Mouse (Mus musculus) CH12.LX (cell line): ENCODE data around the gene Chchd6. TPM values are rescaled to one million over a fixed set of nuclear protein-coding genes. Genes with fewer than 3 reads are reported as not detected.

Source experiments
- DNase-seq: peaks from one replicate; pipeline ENCODE4 v3.0.0-alpha.2; 2013; ENCODE audit errors: extremely low read depth
- H3K27ac ChIP-seq: 2 replicates; pipeline ENCODE4 v1.5.1; 2012; ENCODE audit warnings: low read depth, mild to moderate bottlenecking, control low read depth, moderate library complexity; ENCODE audit not compliant: insufficient read depth
- H3K27me3 ChIP-seq: replicated peaks from 2 replicates; pipeline ENCODE3; 2012; ENCODE audit warnings: inconsistent platforms
- H3K36me3 ChIP-seq, 2 experiments: replicated peaks in 1 of 2; 2 replicates each; pipeline versions ENCODE3 to v1.6.1; 2012; ENCODE audit warnings: inconsistent platforms in 1 of 2, low read length in 1 of 2, mild to moderate bottlenecking in 1 of 2, mixed read lengths in 1 of 2, moderate library complexity in 1 of 2; ENCODE audit not compliant: control insufficient read depth in 1 of 2, insufficient read depth in 1 of 2
- H3K4me1 ChIP-seq, 2 experiments: 2 replicates each; pipeline ENCODE4 v1.6.1; 2012; ENCODE audit warnings: inconsistent platforms in 1 of 2, moderate library complexity in 1 of 2; ENCODE audit not compliant: insufficient read depth in 2 of 2, control insufficient read depth in 1 of 2
- H3K4me2 ChIP-seq: 2 replicates; pipeline ENCODE4 v1.6.1; 2012; ENCODE audit warnings: low read depth, mild to moderate bottlenecking, control low read depth; ENCODE audit not compliant: poor library complexity, insufficient read depth, severe bottlenecking
- H3K4me3 ChIP-seq, 3 experiments: fragments of 150-350 bp in 1 of 3; sonication (generic) in 1 of 3; replicated peaks in 1 of 3; 2 replicates each; pipeline versions ENCODE3 to v1.5.1; 2011 to 2012; ENCODE audit warnings: low read depth in 2 of 3, low read length in 2 of 3, mild to moderate bottlenecking in 2 of 3, moderate library complexity in 2 of 3, control low read depth in 1 of 3, improper control_type of control experiment in 1 of 3, inconsistent platforms in 1 of 3, mixed read lengths in 1 of 3; ENCODE audit not compliant: poor library complexity in 1 of 3
- H3K79me2 ChIP-seq: replicated peaks from 2 replicates; pipeline ENCODE4 v1.6.1; 2012; ENCODE audit warnings: mild to moderate bottlenecking, moderate library complexity; ENCODE audit not compliant: control insufficient read depth, poor library complexity, insufficient read depth, severe bottlenecking; ENCODE audit errors: extremely low read depth
- H3K9ac ChIP-seq: 2 replicates; pipeline ENCODE4 v1.6.1; 2012; ENCODE audit warnings: low read depth, mild to moderate bottlenecking, control low read depth, moderate library complexity; ENCODE audit not compliant: insufficient read depth
- H3K9me3 ChIP-seq: replicated peaks from 2 replicates; pipeline ENCODE3; 2012; ENCODE audit warnings: low read length, inconsistent platforms, mixed read lengths
- BHLHE40 ChIP-seq: IDR thresholded peaks from 2 replicates; pipeline ENCODE4 v1.6.1; 2011; ENCODE audit warnings: mild to moderate bottlenecking, low read depth, low read length, improper control_type of control experiment
- CHD2 ChIP-seq: IDR thresholded peaks from 2 replicates; pipeline ENCODE4 v1.6.1; 2011; ENCODE audit warnings: low read length, improper control_type of control experiment
- CTCF ChIP-seq, 2 experiments: IDR thresholded peaks in 1 of 2; conservative IDR thresholded peaks in 1 of 2; 2 replicates each; pipeline ENCODE4 v1.5.1; 2011 to 2012; ENCODE audit warnings: low read depth in 2 of 2, low read length in 2 of 2, improper control_type of control experiment in 1 of 2, inconsistent platforms in 1 of 2, mild to moderate bottlenecking in 1 of 2, moderate library complexity in 1 of 2
- E2F4 ChIP-seq: IDR thresholded peaks from 2 replicates; pipeline ENCODE4 v1.6.1; 2011; ENCODE audit warnings: low read depth, low read length, improper control_type of control experiment; ENCODE audit not compliant: insufficient replicate concordance
- ELF1 ChIP-seq: IDR thresholded peaks from 2 replicates; pipeline ENCODE4 v1.6.1; 2014; ENCODE audit warnings: low read depth, mild to moderate bottlenecking, inconsistent platforms, low read length, improper control_type of control experiment
- ETS1 ChIP-seq: conservative IDR thresholded peaks from 2 replicates; pipeline ENCODE4 v1.6.1; 2012; ENCODE audit warnings: low read depth, mild to moderate bottlenecking, inconsistent platforms, low read length, improper control_type of control experiment, moderate library complexity
- GABPA ChIP-seq: IDR thresholded peaks from 2 replicates; pipeline ENCODE4 v1.6.1; 2012; ENCODE audit warnings: low read depth, low read length, improper control_type of control experiment, inconsistent platforms; ENCODE audit not compliant: insufficient replicate concordance
- HCFC1 ChIP-seq: IDR thresholded peaks from 2 replicates; pipeline ENCODE4 v1.6.1; 2012; ENCODE audit warnings: low read depth, mild to moderate bottlenecking, inconsistent platforms, low read length, improper control_type of control experiment
- JUN ChIP-seq: IDR thresholded peaks from 2 replicates; pipeline ENCODE4 v1.6.1; 2011; ENCODE audit warnings: low read depth, mild to moderate bottlenecking, low read length, improper control_type of control experiment, moderate library complexity; ENCODE audit not compliant: insufficient read depth
- JUND ChIP-seq: conservative IDR thresholded peaks from 2 replicates; pipeline ENCODE4 v1.6.1; 2011; ENCODE audit warnings: low read depth, low read length, improper control_type of control experiment
- MAX ChIP-seq: IDR thresholded peaks from 2 replicates; pipeline ENCODE4 v1.6.1; 2011; ENCODE audit warnings: low read length, improper control_type of control experiment
- MAZ ChIP-seq: IDR thresholded peaks from 2 replicates; pipeline ENCODE4 v1.6.1; 2012; ENCODE audit warnings: low read depth, mild to moderate bottlenecking, inconsistent platforms, low read length, improper control_type of control experiment, moderate library complexity
- MXI1 ChIP-seq: IDR thresholded peaks from 2 replicates; pipeline ENCODE4 v1.6.1; 2011; ENCODE audit warnings: mild to moderate bottlenecking, low read depth, low read length, improper control_type of control experiment
- MYC ChIP-seq: IDR thresholded peaks from 2 replicates; pipeline ENCODE4 v1.6.1; 2011; ENCODE audit warnings: low read depth, mild to moderate bottlenecking, improper control_type of control experiment, low read length
- NELFE ChIP-seq: IDR thresholded peaks from 2 replicates; pipeline ENCODE4 v1.6.1; 2011; ENCODE audit warnings: low read depth, low read length, improper control_type of control experiment
- PAX5 ChIP-seq: IDR thresholded peaks from 2 replicates; pipeline ENCODE4 v1.6.1; 2012; ENCODE audit warnings: low read length, inconsistent platforms, mixed read lengths
- POLR2AphosphoS2 ChIP-seq: IDR thresholded peaks from 2 replicates; pipeline ENCODE4 v1.6.1; 2011; ENCODE audit warnings: low read depth, low read length, improper control_type of control experiment
- RAD21 ChIP-seq: IDR thresholded peaks from 2 replicates; pipeline ENCODE4 v1.6.1; 2011; ENCODE audit warnings: low read depth, mild to moderate bottlenecking, low read length, improper control_type of control experiment, moderate library complexity
- RCOR1 ChIP-seq: conservative IDR thresholded peaks from 2 replicates; pipeline ENCODE4 v1.6.1; 2012; ENCODE audit warnings: low read depth, mild to moderate bottlenecking, inconsistent platforms, low read length, improper control_type of control experiment
- SMC3 ChIP-seq: IDR thresholded peaks from 2 replicates; pipeline ENCODE4 v1.6.1; 2011; ENCODE audit warnings: low read depth, low read length, improper control_type of control experiment
- TBP ChIP-seq: conservative IDR thresholded peaks from 2 replicates; pipeline ENCODE4 v1.6.1; 2011; ENCODE audit warnings: low read depth, low read length, improper control_type of control experiment
- TCF12 ChIP-seq: IDR thresholded peaks from 2 replicates; pipeline ENCODE4 v1.6.1; 2014; ENCODE audit warnings: low read depth, mild to moderate bottlenecking, inconsistent platforms, low read length, improper control_type of control experiment
- UBTF ChIP-seq: IDR thresholded peaks from 2 replicates; pipeline ENCODE4 v1.6.1; 2012; ENCODE audit warnings: low read depth, mild to moderate bottlenecking, inconsistent platforms, low read length, improper control_type of control experiment, moderate library complexity
- USF2 ChIP-seq: conservative IDR thresholded peaks from 2 replicates; pipeline ENCODE4 v1.6.1; 2011; ENCODE audit warnings: low read depth, low read length, improper control_type of control experiment
- ZC3H11A ChIP-seq: IDR thresholded peaks from 2 replicates; pipeline ENCODE4 v1.6.1; 2012; ENCODE audit warnings: low read depth, mild to moderate bottlenecking, inconsistent platforms, low read length, improper control_type of control experiment
- ZMIZ1 ChIP-seq: IDR thresholded peaks from 2 replicates; pipeline ENCODE4 v1.6.1; 2012; ENCODE audit warnings: low read depth, mild to moderate bottlenecking, inconsistent platforms, low read length, improper control_type of control experiment
- dilution Hi-C: fragments of 300-500 bp; cut with MboI; formaldehyde crosslinking; loops from 2 replicates; pipeline ENCODE4 v1.14.3; 2020; ENCODE audit warnings: low sequenced_read_pairs; ENCODE audit not compliant: extremely low pct_unique_long_range_greater_than_20kb, extremely low pct_ligation_motif_present
- in situ Hi-C: fragments of 300-500 bp; cut with MboI; formaldehyde crosslinking; loops from 3 replicates; pipeline ENCODE4 v1.14.3; 2019; ENCODE audit warnings: low sequenced_read_pairs, low pct_ligation_motif_present, low pct_unique_long_range_greater_than_20kb, mixed read lengths
- polyA plus RNA-seq: library from polyadenylated mRNA; unstranded; fragments of >175 nt; gene quantifications from 2 replicates; pipeline ENCODE4 v1.2.1, GENCODE M21; 2012; ENCODE audit warnings: low read depth; ENCODE audit not compliant: insufficient read length
- total RNA-seq, 2 experiments: library from RNA; depleted of rRNA; stranded (reverse); fragments of 300-350 nt in 1 of 2; fragments of >200 nt in 1 of 2; gene quantifications; 2 replicates each; pipeline ENCODE4 v1.2.3; 2012 to 2014

Gene Chchd6
- total and polyA plus RNA-seq, 3 experiments = 33.3 to 41.5 (median 41.3) TPM

DNA sequence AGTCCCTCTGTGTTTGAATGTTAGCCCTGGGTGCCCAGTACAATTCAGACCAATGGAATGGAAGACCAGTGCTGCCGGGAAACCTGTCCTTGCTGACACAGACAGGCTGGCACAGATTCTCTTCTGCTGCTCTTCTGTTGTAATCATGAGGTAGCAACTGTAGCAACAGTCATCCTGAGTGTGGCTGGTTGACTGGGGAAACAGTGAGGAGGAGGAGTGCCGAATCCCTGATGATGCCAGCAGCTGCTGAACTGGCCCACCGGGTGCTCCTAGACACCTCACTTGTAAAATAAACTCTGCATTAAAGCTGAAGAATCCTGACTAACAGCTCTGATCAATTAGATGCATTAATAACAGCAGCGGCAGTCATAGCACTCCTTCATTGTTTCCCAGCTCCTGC, 28.7 kb downstream of the Chchd6 start:
- no peak overlapping the region for H3K27ac ChIP-seq
- H3K4me3 ChIP-seq = no peak overlapping the region
- H3K79me2 ChIP-seq = no peaks in the 10 kb centered on the region
- no peaks in the 10 kb centered on the region for H3K27me3 ChIP-seq
- H3K9me3 ChIP-seq = no peaks in the 10 kb centered on the region
- no peak overlapping the region for H3K4me2 ChIP-seq
- peaks cover 0 to 42% of the 10 kb centered on the region in 2 experiments for H3K36me3 ChIP-seq
- H3K4me1 ChIP-seq = no peaks in the 10 kb centered on the region
- H3K9ac ChIP-seq = no peak overlapping the region
- no peak for DNase-seq
- TF ChIP-seq RAD21 (no peak), ZC3H11A (no peak), E2F4 (no peak), SMC3 (no peak), ZMIZ1 (no peak), GABPA (no peak), MAZ (no peak), ELF1 (no peak), CTCF (conservative IDR thresholded peaks at IDR 0.05 in 1 of 2, IDR thresholded peaks at IDR 0.05 in 1 of 2; ENCODE audit: low read depth in 2 of 2, low read length in 2 of 2) (no peak), CHD2 (no peak), USF2 (no peak), NELFE (no peak), MXI1 (no peak)
- in situ Hi-C loops (no loop called here), dilution Hi-C loops (no loop called here)

- Histone ChIP-seq H3K27me3 (no peaks in the 10 kb centered on the region), H3K27ac (no peak overlapping the region), H3K4me3 (no peak overlapping the region), H3K4me2 (no peak overlapping the region), H3K79me2 (no peaks in the 10 kb centered on the region), H3K36me3 (peaks cover 0 to 31% of the 10 kb centered on the region in 2 experiments), H3K4me1 (peaks cover 0 to 10% of the 10 kb centered on the region in 2 experiments; a peak in 2 of 4 replicates), H3K9me3 (no peaks in the 10 kb centered on the region), H3K9ac (no peak overlapping the region)
- dilution Hi-C loops (no loop called here), in situ Hi-C loops (no loop called here)
- TF ChIP-seq JUN (no peak), TBP (no peak), HCFC1 (no peak), ZMIZ1 (no peak), MAX (no peak), ETS1 (no peak), JUND (no peak), POLR2AphosphoS2 (no peak), CHD2 (no peak), RAD21 (no peak), TCF12 (no peak), MYC (no peak), NELFE (no peak), PAX5 (no peak), ELF1 (no peak), UBTF (no peak), RCOR1 (no peak), MAZ (no peak), ZC3H11A (no peak), BHLHE40 (no peak)
- no peak for DNase-seq
Measured at GRCm38 (mm10) chr6:89563381-89563780, 32.1 kb downstream of the Chchd6 start.
